In genomic region chr10:17795767-17796631, GRCm38 (mm10) we compare ENCODE assay signal across 7 mouse cellular contexts. TPM values are rescaled to one million over a fixed set of nuclear protein-coding genes. Genes with fewer than 3 reads are reported as not detected.
DNase-seq lines count a peak whose midpoint lies in the region; ATAC-seq and TF ChIP-seq lines count a peak whose summit lies in the region.

TSS of gene Txlnb (plus strand) at chr10:17796226.

- WGBS in intestine, postnatal 0 days = 22% methylated on average over 13 of the region's 13 CpGs
- WGBS in limb, embryonic 14.5 days = 12% methylated on average over 13 of the region's 13 CpGs
- 2% methylated on average over 13 of the region's 13 CpGs for WGBS in midbrain, embryonic 14.5 days
- 10% methylated on average over 12 of the region's 13 CpGs for WGBS in spleen, adult 2 months

- peak; percentile 66 for ATAC-seq in intestine, postnatal 0 days
- peak; percentile 87 for ATAC-seq in limb, embryonic 14.5 days (ENCODE audit: low FRiP score, low read depth)
- ATAC-seq in midbrain, embryonic 14.5 days (ENCODE audit: low FRiP score, low TSS enrichment) = peak; percentile 84

- peaks cover 2% of the 10 kb centered on the region; the same call in 1 of the 2 replicates for H3K4me1 ChIP-seq in intestine, postnatal 0 days (replicated peaks; ENCODE audit: control insufficient read depth, insufficient read depth, low read length)
- H3K4me1 ChIP-seq in limb, embryonic 14.5 days (ENCODE audit: control insufficient read depth, insufficient read depth, low read length) = peaks cover 22% of the 10 kb centered on the region
- peaks cover 12% of the 10 kb centered on the region for H3K4me1 ChIP-seq in midbrain, embryonic 14.5 days (ENCODE audit: control insufficient read depth, insufficient read depth, low read length)
- H3K4me1 ChIP-seq in spleen, adult 2 months (ENCODE audit: control insufficient read depth, insufficient read depth, insufficient read length) = peaks cover 6% of the 10 kb centered on the region; the same call in 1 of the 2 replicates

- peak; percentile 74 for DNase-seq in T-cell, adult 2 months (ENCODE audit: low spot score)
- DNase-seq in embryo, embryonic 9.5 days (ENCODE audit: extremely low spot score) = peak; percentile 72
- peak; percentile 98 for DNase-seq in heart, adult 11 months
- DNase-seq in limb, embryonic 14.5 days (ENCODE audit: low spot score) = peak; percentile 70
- DNase-seq in midbrain, embryonic 14.5 days = peak; percentile 81
- DNase-seq in spleen, adult 2 months (ENCODE audit: low read depth in 1 of 2, low spot score in 2 of 2) = peak; percentile 45 to 65

- no peak within 1 kb of the TSS; the same call in 1 of the 2 replicates for H3K9ac ChIP-seq in intestine, postnatal 0 days (ENCODE audit: low read depth, low read length)
- peak within 1 kb of the TSS; percentile 56 for H3K9ac ChIP-seq in limb, embryonic 14.5 days (ENCODE audit: low read depth, low read length, severe bottlenecking)
- no peak within 1 kb of the TSS; the same call in 1 of the 2 replicates for H3K9ac ChIP-seq in midbrain, embryonic 14.5 days (replicated peaks; ENCODE audit: low read length)

- no peak for TF ChIP-seq POLR2A in limb, embryonic 14.5 days (IDR thresholded peaks at IDR 0.05; ENCODE audit: borderline replicate concordance, extremely low read depth, insufficient read depth, insufficient read length)
- no peak for TF ChIP-seq POLR2A in spleen, adult 2 months (IDR thresholded peaks at IDR 0.05; ENCODE audit: low read depth, low read length)

- H3K9me3 ChIP-seq in intestine, postnatal 0 days (ENCODE audit: control insufficient read depth) = no peaks in the 10 kb centered on the region
- no peaks in the 10 kb centered on the region for H3K9me3 ChIP-seq in limb, embryonic 14.5 days (ENCODE audit: control insufficient read depth, low read length)
- H3K9me3 ChIP-seq in midbrain, embryonic 14.5 days (ENCODE audit: control insufficient read depth, low read length) = no peaks in the 10 kb centered on the region

- TF ChIP-seq CTCF in intestine, postnatal 0 days (IDR thresholded peaks at IDR 0.05; ENCODE audit: low read depth) = peak; percentile 46
- TF ChIP-seq CTCF in spleen, adult 2 months (IDR thresholded peaks at IDR 0.05; ENCODE audit: extremely low read depth, insufficient read depth, insufficient read length, insufficient replicate concordance) = no peak

- peak within 1 kb of the TSS; percentile 27; the same call in 1 of the 2 replicates for H3K4me3 ChIP-seq in intestine, postnatal 0 days (ENCODE audit: low read depth, low read length)
- H3K4me3 ChIP-seq in limb, embryonic 14.5 days (replicated peaks; ENCODE audit: low read length) = peak within 1 kb of the TSS; percentile 27
- peak within 1 kb of the TSS; percentile 30 for H3K4me3 ChIP-seq in midbrain, embryonic 14.5 days (replicated peaks; ENCODE audit: low read depth, low read length)
- peak within 1 kb of the TSS; percentile 7; the same call in 1 of the 2 replicates for H3K4me3 ChIP-seq in spleen, adult 2 months (ENCODE audit: extremely low read depth, insufficient read depth, insufficient read length)

- H3K36me3 ChIP-seq in intestine, postnatal 0 days (ENCODE audit: control insufficient read depth, insufficient read depth) = no peaks in the 10 kb centered on the region
- H3K36me3 ChIP-seq in limb, embryonic 14.5 days (ENCODE audit: control insufficient read depth, insufficient read depth, low read length) = no peaks in the 10 kb centered on the region
- H3K36me3 ChIP-seq in midbrain, embryonic 14.5 days (ENCODE audit: control insufficient read depth, insufficient read depth, low read length) = no peaks in the 10 kb centered on the region
- no peaks in the 10 kb centered on the region for H3K36me3 ChIP-seq in spleen, adult 2 months (ENCODE audit: control insufficient read depth, insufficient read depth, low read length)

- H3K4me2 ChIP-seq in intestine, postnatal 0 days (replicated peaks; ENCODE audit: low read depth) = peak within 1 kb of the TSS; percentile 61
- peak within 1 kb of the TSS; percentile 52 for H3K4me2 ChIP-seq in limb, embryonic 14.5 days (replicated peaks; ENCODE audit: low read depth, low read length, severe bottlenecking)
- H3K4me2 ChIP-seq in midbrain, embryonic 14.5 days (ENCODE audit: low read length) = peak within 1 kb of the TSS; percentile 53

- H3K27me3 ChIP-seq in intestine, postnatal 0 days (replicated peaks; ENCODE audit: control insufficient read depth, insufficient read depth, low read length) = no peaks in the 10 kb centered on the region
- no peaks in the 10 kb centered on the region for H3K27me3 ChIP-seq in limb, embryonic 14.5 days (ENCODE audit: control insufficient read depth, insufficient read depth, low read length)
- no peaks in the 10 kb centered on the region for H3K27me3 ChIP-seq in midbrain, embryonic 14.5 days (ENCODE audit: control insufficient read depth, insufficient read depth, low read length)
- no peaks in the 10 kb centered on the region for H3K27me3 ChIP-seq in spleen, adult 2 months (ENCODE audit: control insufficient read depth, insufficient read depth, low read length)

- peak within 1 kb of the TSS; percentile 21; the same call in 1 of the 2 replicates for H3K27ac ChIP-seq in intestine, postnatal 0 days (ENCODE audit: low read depth, low read length)
- peak within 1 kb of the TSS; percentile 89 for H3K27ac ChIP-seq in limb, embryonic 14.5 days (replicated peaks; ENCODE audit: low read depth, low read length)
- H3K27ac ChIP-seq in midbrain, embryonic 14.5 days (replicated peaks; ENCODE audit: low read depth, low read length) = peak within 1 kb of the TSS; percentile 67
- H3K27ac ChIP-seq in spleen, adult 2 months (ENCODE audit: insufficient read depth, low read length) = peak within 1 kb of the TSS; percentile 2; the same call in 1 of the 2 replicates

RNA-seq across cellular contexts. Expression of gene Txlnb, which starts in this region (rescaled TPM):
- 0.03 and 0.08 TPM in 2 replicates for polyA plus RNA-seq in intestine, postnatal 0 days (2015; fragmentation: Nextera tagmentation; extraction: Ambion mirVana)
- 3.1 and 3.9 TPM in 2 replicates for polyA plus RNA-seq in limb, embryonic 14.5 days (2012; rRNA removed)
- polyA plus RNA-seq in limb, embryonic 14.5 days (2014; fragmentation: Nextera tagmentation; extraction: Ambion mirVana) = 4.0 and 5.7 TPM in 2 replicates
- 1.1 and 2.3 TPM in 2 replicates for polyA plus RNA-seq in midbrain, embryonic 14.5 days (2014; fragmentation: Nextera tagmentation; extraction: Ambion mirVana)
- polyA plus RNA-seq in spleen, adult 2 months (2012; rRNA removed) = 0.08 and 0.11 TPM in 2 replicates

Comparison
In these comparisons a context has a peak if more than half of its experiments do, and no peak if none do; other contexts are left out.
1. Peak in every context shown above with its lines: DNase-seq, ATAC-seq, H3K4me3 ChIP-seq and H3K27ac ChIP-seq.
2. Peak in ATAC-seq, H3K4me3 ChIP-seq, H3K27ac ChIP-seq and H3K4me2 ChIP-seq in intestine, postnatal 0 days; RNA of the gene not detected or under 1 TPM.
3. Peak in DNase-seq, H3K4me3 ChIP-seq and H3K27ac ChIP-seq in spleen, adult 2 months; RNA of the gene not detected or under 1 TPM.
4. H3K27ac ChIP-seq: peak in every context shown above with its lines; median percentile 89 in limb, embryonic 14.5 days; 67 in midbrain, embryonic 14.5 days; 21 in intestine, postnatal 0 days; 2 in spleen, adult 2 months.